Mouse (Mus musculus) stomach, embryonic 15.5 days (tissue): ENCODE data around the gene Apom. TPM values are rescaled to one million over a fixed set of nuclear protein-coding genes. Genes with fewer than 3 reads are reported as not detected.

Experiments used
- ATAC-seq: fragments of 200-750 bp; cut with Nextera tagmentation; 2 replicates; pipeline ENCODE4 v1.8.0; 2017; ENCODE audit warnings: low read depth, moderate number of reproducible peaks, moderate TSS enrichment; ENCODE audit not compliant: insufficient read depth, low FRiP score
- H3K27ac ChIP-seq: fragments of 300-500 bp; sonication (generic); 2 replicates; pipeline ENCODE4 v1.5.1; 2015; ENCODE audit warnings: mild to moderate bottlenecking, inconsistent platforms
- H3K27me3 ChIP-seq: fragments of 300-500 bp; sonication (generic); replicated peaks from 2 replicates; pipeline ENCODE4 v1.6.1; 2015; ENCODE audit warnings: inconsistent platforms
- H3K36me3 ChIP-seq: fragments of 300-500 bp; sonication (generic); 2 replicates; pipeline ENCODE4 v1.6.1; 2015; ENCODE audit warnings: inconsistent platforms
- H3K4me1 ChIP-seq: fragments of 300-500 bp; sonication (generic); 2 replicates; pipeline ENCODE4 v1.6.1; 2015; ENCODE audit warnings: inconsistent platforms
- H3K4me2 ChIP-seq: fragments of 300-500 bp; sonication (generic); 2 replicates; pipeline ENCODE4 v1.6.1; 2015; ENCODE audit warnings: mild to moderate bottlenecking, inconsistent platforms
- H3K4me3 ChIP-seq: fragments of 300-500 bp; sonication (generic); replicated peaks from 2 replicates; pipeline ENCODE4 v1.5.1; 2015; ENCODE audit warnings: inconsistent platforms
- H3K9ac ChIP-seq: fragments of 300-500 bp; sonication (generic); 2 replicates; pipeline ENCODE4 v1.6.1; 2015; ENCODE audit warnings: inconsistent platforms
- H3K9me3 ChIP-seq: fragments of 300-500 bp; sonication (generic); 2 replicates; pipeline ENCODE4 v1.6.1; 2016; ENCODE audit warnings: inconsistent platforms
- WGBS: fragments of 180-500 bp; shearing (Covaris S2); methylation state at CpG from one replicate; pipeline ENCODE4 v1.1.7; 2015; 5-methylcytosine and 5-hydroxymethylcytosine counted together
- polyA plus RNA-seq: library from polyadenylated mRNA; unstranded; fragments of >200 nt; fragmentation: Nextera tagmentation; extraction: Ambion mirVana; gene quantifications from 2 replicates; pipeline ENCODE4 v1.2.1, GENCODE M21; 2015

The Apom gene
- 21.2 and 47.5 TPM in 2 replicates for polyA plus RNA-seq

DNA sequence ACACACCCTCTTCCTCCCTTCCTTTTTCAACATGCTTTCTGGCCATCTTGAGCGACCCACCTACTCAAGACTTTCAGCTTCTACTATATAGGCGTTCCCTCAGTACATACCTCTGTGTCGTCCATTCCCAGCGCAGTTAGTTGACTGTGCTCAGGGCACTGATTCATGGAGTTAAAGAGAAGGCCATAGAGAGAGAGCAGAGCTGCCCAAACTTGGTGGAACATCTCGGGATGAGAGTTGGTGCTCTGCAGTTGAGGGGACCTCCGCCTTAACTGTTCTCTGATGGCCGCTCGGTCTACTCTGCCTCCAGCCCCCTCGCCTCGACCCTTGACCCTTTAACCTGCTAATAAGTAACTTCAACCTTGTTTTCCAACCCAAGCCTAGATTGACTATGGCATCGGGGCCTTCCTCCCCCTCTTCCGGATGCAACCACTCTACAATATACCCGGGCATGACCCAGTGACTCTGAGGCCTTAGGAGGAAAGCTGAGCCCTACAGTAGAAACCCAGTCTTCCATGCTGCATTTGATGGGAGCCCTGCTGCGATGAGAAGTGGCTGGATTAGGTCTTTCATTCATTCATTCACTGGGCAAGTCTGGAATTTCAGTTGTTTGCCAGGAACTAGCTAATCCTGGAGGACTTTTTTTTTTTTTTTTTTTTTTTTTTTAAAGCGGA, at the start of gene Apom:
Apom (minus strand) TSS at position 551 of the 674 bp plus-strand sequence.
- no peak within 1 kb of the TSS for H3K4me3 ChIP-seq
- H3K9me3 ChIP-seq = no peaks in the 10 kb centered on the region
- H3K4me2 ChIP-seq = no peak within 1 kb of the TSS
- H3K36me3 ChIP-seq = peaks cover 5% of the 10 kb centered on the region
- H3K27me3 ChIP-seq = no peaks in the 10 kb centered on the region
- 71% methylated on average over 15 of the region's 15 CpGs for WGBS
- no peak for ATAC-seq
- H3K27ac ChIP-seq = no peak within 1 kb of the TSS
- H3K9ac ChIP-seq = no peak within 1 kb of the TSS
- peaks cover 18% of the 10 kb centered on the region for H3K4me1 ChIP-seq

- Histone ChIP-seq H3K4me3 (no peak overlapping the region), H3K27me3 (no peaks in the 10 kb centered on the region), H3K4me1 (no peaks in the 10 kb centered on the region), H3K27ac (no peak overlapping the region), H3K9ac (no peak overlapping the region), H3K9me3 (no peaks in the 10 kb centered on the region), H3K36me3 (no peaks in the 10 kb centered on the region), H3K4me2 (no peak overlapping the region)
- WGBS = 88% methylated on average over 5 of the region's 5 CpGs
- ATAC-seq = no peak
These were observed 48.2 kb upstream of the Apom start for GRCm38 (mm10) chr17:35180093-35180492.

DNA sequence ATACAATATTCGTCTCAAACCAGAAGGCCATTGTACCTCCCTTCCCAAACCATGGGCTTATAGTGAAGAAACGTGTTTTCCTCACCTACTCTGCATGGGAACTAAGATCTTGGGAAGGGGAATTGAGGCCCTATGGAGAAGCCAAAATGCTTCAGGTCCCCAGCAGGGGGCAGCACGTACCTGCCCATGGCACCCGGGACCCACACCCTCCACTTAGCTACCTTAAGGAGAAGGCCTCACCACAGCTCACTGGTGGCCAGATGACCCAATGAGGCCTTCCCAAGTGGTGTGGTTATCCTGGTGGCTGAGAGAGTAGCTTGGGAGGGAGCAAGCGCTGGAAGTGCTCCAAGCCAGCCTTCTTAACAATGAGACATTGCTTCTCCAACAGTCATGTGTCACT, 46.7 kb upstream of the Apom start:
- no peaks in the 10 kb centered on the region for H3K4me1 ChIP-seq
- no peaks in the 10 kb centered on the region for H3K36me3 ChIP-seq
- no peak overlapping the region for H3K4me2 ChIP-seq
- H3K27me3 ChIP-seq = no peaks in the 10 kb centered on the region
- H3K9ac ChIP-seq = no peak overlapping the region
- no peak overlapping the region for H3K27ac ChIP-seq
- WGBS = 12% methylated on average over 5 of the region's 5 CpGs
- H3K4me3 ChIP-seq = no peak overlapping the region
- no peaks in the 10 kb centered on the region for H3K9me3 ChIP-seq
- ATAC-seq = peak; percentile 87; the same call in 1 of the 2 replicates

DNA sequence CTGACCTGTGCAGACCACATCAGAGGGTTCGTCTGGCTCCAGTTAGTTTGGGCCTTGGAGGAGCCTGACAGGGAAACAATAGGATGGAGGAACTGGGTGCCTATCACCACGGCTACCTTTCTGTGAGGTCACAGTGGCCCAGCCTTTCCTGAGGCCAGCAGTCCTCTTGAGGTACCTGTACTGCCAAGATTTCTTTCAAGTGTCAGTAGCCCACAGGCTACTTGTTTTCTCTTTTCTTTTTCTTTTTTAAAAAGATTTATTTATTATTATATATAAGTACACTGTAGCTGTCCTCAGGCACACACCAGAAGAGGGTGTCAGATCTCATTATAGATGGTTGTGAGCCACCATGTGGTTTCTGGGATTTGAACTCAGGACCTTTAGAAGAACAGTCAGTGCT, 44.1 kb upstream of the Apom start, which contains the start of gene Aif1:
Aif1 (minus strand) TSS at position 101 of the 400 bp plus-strand sequence.
- no peak within 1 kb of the TSS for H3K4me2 ChIP-seq
- ATAC-seq = no peak
- H3K4me3 ChIP-seq = no peak within 1 kb of the TSS
- H3K36me3 ChIP-seq = no peaks in the 10 kb centered on the region
- 48% methylated on average over 2 of the region's 2 CpGs for WGBS
- H3K9ac ChIP-seq = no peak within 1 kb of the TSS
- H3K9me3 ChIP-seq = no peaks in the 10 kb centered on the region
- H3K27me3 ChIP-seq = no peaks in the 10 kb centered on the region
- no peak within 1 kb of the TSS for H3K27ac ChIP-seq
- H3K4me1 ChIP-seq = no peaks in the 10 kb centered on the region

DNA sequence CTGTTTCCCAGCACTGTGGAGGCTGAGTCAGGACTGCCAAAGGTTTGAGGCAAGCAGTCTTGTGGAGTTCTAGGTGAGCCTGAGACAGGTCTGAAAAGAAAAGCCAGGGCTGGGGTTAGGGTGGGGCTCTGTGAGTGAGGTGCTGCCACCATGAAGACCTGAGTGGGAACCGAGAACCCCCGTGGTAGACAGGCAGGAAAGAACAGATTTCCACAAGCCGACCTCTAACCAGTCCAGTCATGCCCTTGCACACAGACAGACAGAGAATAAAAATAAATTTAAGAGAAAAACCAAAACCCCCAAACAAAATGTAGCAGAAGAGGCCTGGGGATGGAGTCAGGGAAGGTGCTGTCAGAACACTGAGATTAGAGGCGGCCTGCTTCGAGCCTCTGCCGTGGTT, 43.5 kb upstream of the Apom start:
- Histone ChIP-seq H3K27me3 (no peaks in the 10 kb centered on the region), H3K27ac (no peak overlapping the region), H3K9me3 (no peaks in the 10 kb centered on the region), H3K4me3 (no peak overlapping the region), H3K4me1 (no peaks in the 10 kb centered on the region), H3K9ac (no peak overlapping the region), H3K36me3 (no peaks in the 10 kb centered on the region), H3K4me2 (no peak overlapping the region)
- 70% methylated on average over 6 of the region's 6 CpGs for WGBS
- no peak for ATAC-seq

GRCm38 (mm10) chr17:35174201-35174977, 42.5 kb upstream of the Apom start:
- H3K27me3 ChIP-seq = no peaks in the 10 kb centered on the region
- no peak overlapping the region for H3K4me3 ChIP-seq
- no peak overlapping the region for H3K27ac ChIP-seq
- H3K4me1 ChIP-seq = no peaks in the 10 kb centered on the region
- no peaks in the 10 kb centered on the region for H3K36me3 ChIP-seq
- no peaks in the 10 kb centered on the region for H3K9me3 ChIP-seq
- no peak overlapping the region for H3K9ac ChIP-seq
- 59% methylated on average over 8 of the region's 8 CpGs for WGBS
- ATAC-seq = no peak
- H3K4me2 ChIP-seq = no peak overlapping the region

GRCm38 (mm10) chr17:35173329-35173728, 41.5 kb upstream of the Apom start:
- 77% methylated on average over 3 of the region's 3 CpGs for WGBS
- no peak for ATAC-seq
- Histone ChIP-seq H3K27me3 (no peaks in the 10 kb centered on the region), H3K4me3 (no peak overlapping the region), H3K27ac (no peak overlapping the region), H3K4me2 (no peak overlapping the region), H3K36me3 (no peaks in the 10 kb centered on the region), H3K9me3 (no peaks in the 10 kb centered on the region), H3K4me1 (no peaks in the 10 kb centered on the region), H3K9ac (no peak overlapping the region)

DNA sequence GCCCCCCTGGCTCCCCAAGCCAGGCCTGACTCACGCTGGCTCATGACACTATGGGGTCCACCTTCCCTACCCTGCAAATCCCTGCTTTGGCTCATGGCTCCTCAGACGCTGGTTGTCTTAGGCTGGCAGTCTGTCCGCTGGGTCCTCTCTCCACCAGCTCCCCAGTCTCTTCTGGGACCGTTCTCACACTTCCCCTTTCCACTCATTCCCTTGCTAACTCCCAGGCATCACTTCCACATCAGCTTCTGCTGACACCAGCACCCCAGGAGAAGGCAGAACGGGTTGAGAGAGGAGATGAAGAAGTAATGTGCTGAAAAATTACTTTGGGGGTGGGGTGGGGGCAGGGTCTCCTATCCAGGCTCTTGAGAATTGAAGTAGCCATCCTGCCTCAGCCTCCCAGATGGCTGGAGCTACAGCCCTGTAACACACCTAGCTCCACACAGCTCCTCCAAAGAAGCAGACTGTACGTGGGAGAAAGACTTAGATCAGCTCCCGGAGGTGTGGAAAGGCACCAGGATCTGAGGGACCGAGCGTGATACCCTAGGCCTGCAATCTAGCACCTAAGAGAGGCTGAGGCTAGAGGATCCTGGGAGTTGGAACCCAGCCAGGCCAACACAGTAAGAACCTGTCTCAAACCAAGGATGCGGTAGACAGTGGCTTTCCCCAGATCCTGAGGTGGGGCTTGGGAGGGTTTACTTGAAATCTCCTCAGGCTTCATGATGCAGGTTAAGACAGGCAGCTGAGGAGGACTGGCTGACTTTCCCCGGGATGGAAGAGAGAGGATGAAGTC, 40.8 kb upstream of the Apom start:
- Histone ChIP-seq H3K27me3 (no peaks in the 10 kb centered on the region), H3K36me3 (no peaks in the 10 kb centered on the region), H3K9me3 (no peaks in the 10 kb centered on the region), H3K4me3 (no peak overlapping the region), H3K4me2 (no peak overlapping the region), H3K27ac (no peak overlapping the region), H3K9ac (no peak overlapping the region), H3K4me1 (no peaks in the 10 kb centered on the region)
- ATAC-seq = no peak
- 65% methylated on average over 11 of the region's 11 CpGs for WGBS

DNA sequence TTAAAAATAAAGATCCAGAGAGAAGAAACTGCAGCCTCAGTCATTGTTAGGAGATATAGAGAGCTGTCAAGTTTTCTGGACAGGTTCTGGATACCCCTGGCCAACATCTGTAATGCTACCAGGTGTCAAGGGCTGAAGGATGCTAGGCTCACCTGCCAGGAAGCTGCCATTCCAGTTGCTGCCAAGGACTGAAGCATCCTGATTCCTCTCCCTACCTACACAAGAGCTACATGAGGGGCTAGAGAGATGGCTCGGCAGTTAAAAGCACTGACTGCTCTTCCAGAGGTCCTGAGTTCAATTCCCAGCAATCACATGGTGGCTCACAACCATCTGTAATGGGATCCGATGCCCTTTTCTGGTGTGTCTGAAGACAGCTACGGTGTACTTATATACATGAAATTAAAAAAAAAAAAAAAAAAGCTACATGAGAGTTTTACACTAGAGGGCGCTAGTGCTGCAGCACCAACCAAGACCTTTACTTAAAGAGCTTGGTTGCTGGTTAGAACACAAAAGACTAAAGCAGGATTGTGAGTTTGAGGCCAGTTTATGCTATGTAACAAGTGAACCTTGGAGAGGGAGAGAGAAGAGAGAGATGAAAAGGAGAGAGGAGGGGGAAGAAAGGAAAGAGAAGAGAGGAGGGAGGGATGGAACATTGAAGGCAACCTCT, 36.8 kb upstream of the Apom start:
- no peak overlapping the region for H3K4me2 ChIP-seq
- no peak overlapping the region for H3K9ac ChIP-seq
- H3K27me3 ChIP-seq = no peaks in the 10 kb centered on the region
- H3K9me3 ChIP-seq = no peaks in the 10 kb centered on the region
- H3K4me3 ChIP-seq = no peak overlapping the region
- no peaks in the 10 kb centered on the region for H3K36me3 ChIP-seq
- H3K27ac ChIP-seq = no peak overlapping the region
- H3K4me1 ChIP-seq = peaks cover 13% of the 10 kb centered on the region
- WGBS = 15% methylated on average over 4 of the region's 4 CpGs
- ATAC-seq = no peak

DNA sequence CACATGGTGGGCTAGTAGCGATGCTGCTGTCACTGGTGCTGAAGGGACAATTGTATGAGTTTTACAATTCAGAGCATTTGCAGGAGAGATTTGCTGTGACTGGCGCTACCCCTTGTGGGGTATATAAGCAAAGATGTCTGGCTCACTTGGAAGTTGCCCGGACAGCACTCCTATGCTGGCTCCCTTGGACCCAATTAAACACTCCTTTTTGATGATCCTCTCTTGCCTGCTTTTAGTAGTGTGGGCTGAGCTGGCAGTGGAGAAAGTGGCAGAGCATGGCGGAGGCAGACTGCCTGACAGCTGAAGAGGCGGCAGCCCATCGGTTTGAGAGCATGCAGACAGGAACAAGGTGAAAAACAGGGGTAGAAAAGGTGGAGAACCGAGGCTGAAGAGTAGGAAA, 35.9 kb upstream of the Apom start:
- no peak overlapping the region for H3K9ac ChIP-seq
- 89% methylated on average over 7 of the region's 7 CpGs for WGBS
- no peak for ATAC-seq
- H3K27ac ChIP-seq = no peak overlapping the region
- peaks cover 13% of the 10 kb centered on the region for H3K4me1 ChIP-seq
- no peak overlapping the region for H3K4me3 ChIP-seq
- H3K9me3 ChIP-seq = no peaks in the 10 kb centered on the region
- H3K27me3 ChIP-seq = no peaks in the 10 kb centered on the region
- H3K4me2 ChIP-seq = no peak overlapping the region
- no peaks in the 10 kb centered on the region for H3K36me3 ChIP-seq

GRCm38 (mm10) chr17:35166352-35167035, 34.6 kb upstream of the Apom start:
- Histone ChIP-seq H3K9ac (no peak overlapping the region), H3K4me3 (no peak overlapping the region), H3K36me3 (peaks cover 7% of the 10 kb centered on the region; the same call in 1 of the 2 replicates), H3K4me2 (peak overlapping the region; percentile 56), H3K27ac (0 out of 2 replicates have a peak overlapping the region, but pooled peaks have one; percentile 100), H3K4me1 (peaks cover 16% of the 10 kb centered on the region), H3K9me3 (no peaks in the 10 kb centered on the region), H3K27me3 (no peaks in the 10 kb centered on the region)
- 64% methylated on average over 8 of the region's 8 CpGs for WGBS
- ATAC-seq = no peak
